Mouse (Mus musculus) heart, adult 9 months (tissue): Measurements from ENCODE around the gene Banf1.
"Not testable (repeated sequence)": the region's sequence is repeated elsewhere in the genome, so short reads cannot be mapped to it uniquely, and the experiment has no call there.

ENCODE experiments used
- DNase-seq, 2 experiments: peaks; one replicate each; pipeline ENCODE4 v3.0.0; 2022; ENCODE audit warnings: low spot score in 2 of 2

The Banf1 gene

DNA sequence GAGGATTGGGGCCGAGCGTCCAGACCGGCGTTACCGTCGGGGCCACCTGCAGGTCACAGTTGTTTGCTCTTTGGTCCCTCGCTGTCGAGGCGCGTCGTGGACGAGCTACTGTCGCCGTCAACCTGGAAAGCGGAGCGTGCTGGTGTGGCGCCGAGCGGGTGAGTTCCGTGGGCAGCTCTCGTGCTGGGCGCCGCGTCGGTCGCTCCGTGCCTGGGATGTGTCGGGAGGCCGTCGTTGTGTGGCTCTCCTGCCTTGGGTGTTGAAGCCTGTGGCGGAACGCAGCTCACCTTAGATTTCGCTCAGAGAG is at the start of gene Banf1:
Gene Banf1 (minus strand): TSS at position 116 of the 307 bp plus-strand sequence.
- DNase-seq, result no peak

DNA sequence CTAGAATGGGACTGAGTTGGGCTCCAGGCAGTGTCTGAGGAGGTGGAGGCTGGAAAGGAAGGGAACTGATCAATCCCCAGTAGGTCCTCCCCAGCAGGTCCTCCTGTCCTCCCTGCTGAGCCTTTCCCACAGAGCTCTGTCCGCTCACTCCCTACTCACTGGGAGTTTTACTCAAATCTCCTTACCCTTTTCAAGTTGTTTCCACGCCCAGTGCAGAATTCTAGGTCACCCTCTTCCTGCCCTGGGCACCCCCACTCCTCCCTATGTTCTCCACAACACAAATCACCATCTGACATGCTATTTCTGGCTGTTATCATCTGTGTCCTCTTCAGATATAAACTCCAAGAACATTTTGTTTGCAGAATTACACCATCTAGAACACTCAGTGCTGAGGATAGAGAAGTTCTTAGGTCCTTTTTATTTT is 47.6 kb upstream of the Banf1 start:
- DNase-seq, result peak; percentile 77 to 83

DNA sequence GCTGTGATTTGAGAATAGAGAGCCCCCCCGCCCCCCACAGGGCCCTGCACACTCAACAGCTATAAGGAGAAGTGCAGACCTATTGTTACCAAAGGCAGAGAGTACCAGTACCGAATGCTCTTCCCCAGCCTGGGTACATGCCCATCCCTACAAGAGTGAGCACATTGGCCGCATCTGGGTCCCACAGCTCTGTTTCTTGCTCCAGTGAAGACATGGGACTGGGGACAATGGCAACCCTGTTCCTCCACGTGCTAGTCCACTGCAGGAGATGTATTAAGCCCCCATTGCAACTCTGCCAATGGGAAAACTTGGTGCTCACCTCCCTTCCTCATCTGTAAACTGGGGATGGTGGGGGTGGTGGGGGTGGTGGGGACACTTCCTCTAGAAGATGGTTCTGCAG is 46.9 kb upstream of the Banf1 start:
- DNase-seq, result no peak

DNA sequence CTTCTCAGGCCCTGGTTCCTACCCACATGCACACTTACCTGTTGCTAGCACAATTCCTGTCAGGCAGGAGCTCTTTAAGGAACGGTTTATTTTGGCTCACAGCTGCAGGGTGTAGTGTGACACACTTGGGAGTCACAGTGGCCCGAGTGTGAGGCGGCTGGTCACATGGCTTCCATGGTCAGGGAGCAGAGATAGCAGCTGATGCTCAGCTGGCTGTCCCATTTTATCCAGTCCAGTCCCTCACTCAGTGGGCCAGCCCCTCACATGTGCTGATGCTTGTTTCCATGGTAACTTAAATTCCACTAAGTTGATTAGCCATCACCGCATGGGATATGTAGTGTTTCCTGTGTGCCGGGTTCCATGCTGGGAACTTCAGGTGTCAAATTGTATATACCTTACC is 45.0 kb upstream of the Banf1 start:
- peak; percentile 51 to 64 for DNase-seq

DNA sequence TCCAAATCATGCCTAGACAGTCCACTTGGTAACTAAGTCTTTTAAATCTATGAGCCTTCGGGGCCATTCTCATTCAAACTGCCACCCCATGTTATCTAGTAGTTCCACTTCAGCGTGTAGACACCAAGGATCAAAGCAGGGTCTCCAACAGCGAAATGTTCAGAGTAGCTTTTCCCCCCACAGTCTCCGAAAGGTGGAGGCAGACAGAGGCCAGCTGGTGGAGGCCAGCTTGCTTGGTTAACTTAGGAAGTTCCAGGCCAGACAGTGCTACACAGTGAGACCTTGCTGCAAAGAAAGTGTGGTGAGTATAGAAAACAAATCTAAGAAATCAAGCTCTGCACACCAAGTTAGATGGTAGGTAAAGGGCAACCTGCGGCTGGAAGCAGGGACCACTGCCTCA is 43.7 kb upstream of the Banf1 start:
- no peak for DNase-seq

DNA sequence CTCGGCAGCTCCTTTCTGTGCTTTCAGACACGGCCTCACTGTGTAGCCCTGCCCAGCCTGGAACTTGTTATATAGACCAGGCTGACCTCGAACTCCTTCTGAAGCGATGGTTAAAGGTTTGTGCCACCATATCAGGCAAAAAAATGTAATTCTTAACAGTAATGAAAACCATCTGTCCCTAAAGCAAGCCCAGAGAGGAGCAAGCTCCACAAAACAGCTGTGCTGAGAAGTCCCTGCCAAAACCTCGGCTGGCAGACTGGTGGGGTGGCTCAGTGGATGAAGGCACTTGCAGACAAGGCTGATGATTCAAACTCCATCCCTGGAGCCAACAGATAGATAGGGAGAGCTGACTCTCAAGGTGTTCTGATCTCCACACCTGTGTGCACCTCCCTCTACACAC is 42.1 kb upstream of the Banf1 start:
- peak; percentile 59 to 60 for DNase-seq

DNA sequence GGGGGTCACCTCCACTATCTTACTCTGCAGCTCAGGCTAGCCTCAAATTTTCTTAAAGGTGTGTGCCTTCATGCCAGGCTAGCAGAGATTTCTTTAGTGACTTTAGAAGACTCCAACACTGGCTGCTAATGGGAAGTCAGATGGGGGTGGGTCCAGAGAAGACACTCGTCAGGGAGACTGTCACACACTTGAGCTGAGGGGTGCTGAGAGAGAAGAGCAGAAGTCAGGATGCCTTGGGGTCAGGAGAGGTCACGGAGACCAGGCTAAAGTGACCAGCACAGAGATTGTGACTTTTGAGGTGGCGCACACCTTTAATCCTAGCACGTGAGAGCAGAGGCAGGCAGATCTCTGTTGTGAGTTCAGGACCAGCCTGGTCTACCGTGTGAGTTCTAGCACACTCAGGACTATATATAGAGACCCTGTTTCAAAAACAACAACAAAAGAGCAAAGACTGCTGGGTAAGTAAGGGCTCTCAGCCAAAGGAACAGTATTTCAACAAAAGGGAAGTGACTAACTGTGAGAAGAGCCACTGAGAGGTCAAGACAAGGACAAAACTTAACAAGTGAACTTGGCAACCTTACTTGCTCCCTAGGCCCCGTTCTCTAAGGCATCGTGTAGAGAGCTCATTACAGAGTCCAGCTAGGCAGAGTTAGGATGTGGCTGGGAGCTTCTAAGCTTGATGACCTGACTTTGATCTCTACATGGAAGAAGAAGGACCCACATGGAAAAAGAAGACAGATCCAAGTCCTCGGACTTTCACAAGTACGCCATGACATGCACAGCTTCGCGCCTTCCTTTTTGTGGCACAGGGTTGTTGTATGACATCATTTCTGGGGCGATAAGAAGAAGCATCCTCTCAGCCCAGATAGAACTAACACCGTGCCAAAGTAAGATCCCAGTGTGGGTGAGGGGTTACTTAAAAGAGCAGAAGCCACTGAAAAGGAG is 41.4 kb upstream of the Banf1 start:
- DNase-seq, result peak; percentile 69 to 76

DNA sequence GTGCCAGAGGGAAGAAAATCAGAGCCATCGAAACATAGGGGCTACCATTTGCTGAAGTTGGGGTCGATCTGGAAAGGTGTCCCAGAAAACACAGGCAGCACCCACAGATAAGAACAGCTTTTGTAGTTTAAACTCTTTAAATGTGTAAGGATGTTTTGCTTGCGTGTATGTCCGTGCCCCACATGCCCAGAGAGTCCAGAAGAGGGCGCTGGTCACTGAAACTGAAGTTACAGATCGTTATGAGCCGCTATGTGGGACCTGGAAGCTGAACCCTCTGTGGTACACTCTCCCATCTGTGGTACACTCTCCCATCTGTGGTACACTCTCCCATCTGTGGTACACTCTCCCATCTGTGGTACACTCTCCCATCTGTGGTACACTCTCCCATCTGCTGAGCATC is 40.2 kb upstream of the Banf1 start:
- DNase-seq, result peak in 1 of 2 experiments; percentile 77

DNA sequence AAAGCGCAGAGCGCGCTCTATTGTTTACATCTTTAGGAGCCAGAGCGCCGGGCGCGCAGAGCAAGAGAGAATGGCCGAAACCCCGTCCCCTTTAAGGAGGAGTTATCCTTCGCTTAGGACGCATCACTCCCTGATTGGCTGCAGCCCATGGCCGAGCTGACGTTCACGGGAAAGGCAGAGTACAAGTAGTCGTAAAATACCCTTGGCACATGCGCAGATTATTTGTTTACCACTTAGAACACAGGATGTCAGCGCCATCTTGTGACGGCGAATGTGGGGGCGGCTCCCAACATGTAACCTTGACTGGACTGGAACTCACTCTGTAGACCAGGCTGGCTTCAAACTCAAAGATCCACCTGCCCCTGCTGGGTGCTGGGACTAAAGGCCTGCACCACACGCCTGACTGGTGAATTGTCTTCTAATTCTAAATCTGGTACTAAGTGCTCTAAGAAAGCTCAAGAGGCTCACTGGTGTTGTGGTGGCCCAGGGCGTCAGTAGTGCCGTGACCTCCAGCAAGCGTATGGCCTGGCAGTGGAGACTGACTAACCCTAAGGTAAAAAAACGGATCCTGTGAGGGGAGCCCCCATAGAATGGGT is 39.7 kb upstream of the Banf1 start:
- DNase-seq, result peak; percentile 66 to 73

DNA sequence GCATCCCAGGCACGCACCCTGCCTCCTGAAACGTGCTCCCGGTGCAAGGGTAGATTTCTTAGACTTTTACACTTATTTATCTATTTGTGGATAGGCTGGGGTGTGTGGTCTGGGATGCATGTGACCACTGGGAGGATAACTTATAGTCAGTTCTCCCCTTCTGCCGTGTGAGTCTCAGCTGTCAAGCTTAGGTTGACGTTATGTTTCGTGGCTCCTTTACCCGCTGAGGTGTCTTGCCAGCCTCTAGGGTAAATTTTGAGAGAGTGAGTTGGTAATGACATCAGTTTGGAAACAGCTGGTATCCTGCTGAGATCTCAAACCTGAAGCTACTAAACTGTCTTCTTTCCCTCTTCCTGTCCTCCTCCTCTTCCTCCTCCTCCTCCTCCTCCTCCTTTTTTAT is 39.0 kb upstream of the Banf1 start:
- DNase-seq, result no peak

DNA sequence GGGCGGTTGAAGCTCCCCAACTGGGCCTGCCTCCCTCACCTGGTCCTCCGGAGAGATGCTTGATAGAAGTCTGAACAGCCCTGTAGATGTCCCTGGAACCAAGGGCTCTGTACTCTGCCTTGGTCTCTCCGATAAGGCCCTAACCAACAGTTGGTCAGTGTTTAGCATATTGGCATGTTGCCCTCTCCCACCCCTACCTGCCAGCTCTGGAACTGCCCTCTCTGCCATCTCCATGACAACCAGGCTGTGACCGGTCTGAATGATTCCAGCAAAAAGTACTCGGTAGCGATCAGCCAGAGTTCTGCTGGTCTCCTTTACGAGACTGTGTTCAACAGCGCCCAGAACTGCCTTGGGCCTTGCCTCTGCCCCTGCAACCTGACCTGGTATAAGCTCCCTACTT is 35.3 kb upstream of the Banf1 start, which contains the start of gene Tsga10ip:
Gene Tsga10ip (minus strand): TSS at position 234 of the 400 bp plus-strand sequence.
- DNase-seq, result no peak

DNA sequence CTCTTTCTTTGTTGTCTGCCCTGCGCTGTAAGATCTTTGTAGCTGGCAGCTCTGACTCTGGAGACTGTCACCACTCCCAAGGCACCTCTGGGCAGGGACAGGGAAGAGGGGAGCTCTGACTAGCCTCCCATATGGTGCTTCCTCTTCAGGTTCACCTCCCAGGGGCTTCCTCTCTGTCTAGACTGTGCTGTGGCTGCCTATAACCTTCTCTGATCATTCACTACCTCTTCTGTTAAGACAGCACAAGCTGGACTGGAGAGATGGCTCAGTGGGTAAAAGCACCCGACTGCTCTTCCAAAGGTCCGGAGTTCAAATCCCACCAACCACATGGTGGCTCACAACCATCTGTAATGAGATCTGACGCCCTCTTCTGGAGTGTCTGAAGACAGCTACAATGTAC is 34.1 kb upstream of the Banf1 start:
- not testable (repeated sequence) for DNase-seq

DNA sequence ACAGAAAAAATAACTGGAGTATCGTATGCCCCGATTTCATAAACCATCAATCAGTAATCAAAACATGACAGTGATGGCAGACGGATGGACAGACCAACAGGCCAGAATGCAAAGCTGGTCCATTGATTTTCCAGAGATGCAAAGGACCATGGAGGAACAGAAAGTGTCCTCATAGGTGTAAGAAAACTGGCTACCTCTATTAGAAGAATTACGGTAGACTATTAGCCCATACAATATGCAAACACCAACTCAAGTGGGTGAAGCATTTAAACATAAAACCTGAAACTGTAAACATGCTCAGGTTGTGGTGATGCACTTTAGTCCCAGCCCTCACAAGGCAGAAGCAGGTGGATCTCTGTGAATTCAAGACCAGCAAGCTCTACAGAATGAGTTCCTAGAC is 28.4 kb upstream of the Banf1 start:
- DNase-seq, result no peak

DNA sequence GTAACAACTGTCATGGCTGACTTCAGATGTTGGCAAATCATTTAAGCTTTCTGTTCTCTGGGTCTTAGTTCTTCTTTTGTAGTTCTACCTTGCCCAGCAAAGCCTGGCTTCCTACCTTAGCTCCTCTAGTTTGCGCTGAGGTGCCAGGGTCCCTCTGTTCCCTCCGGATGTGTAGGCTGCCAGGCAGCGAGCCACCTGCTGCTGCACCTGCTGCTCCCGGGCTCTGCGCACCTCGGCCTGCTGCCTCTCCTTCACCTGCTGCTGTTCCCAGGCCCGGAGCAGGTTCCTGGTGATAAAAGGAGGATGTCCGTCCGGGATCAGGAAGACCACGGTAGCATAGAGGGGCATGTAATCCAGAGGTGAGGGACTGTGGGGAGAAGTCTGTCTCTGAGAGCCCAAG is 27.2 kb upstream of the Banf1 start:
- no peak for DNase-seq

DNA sequence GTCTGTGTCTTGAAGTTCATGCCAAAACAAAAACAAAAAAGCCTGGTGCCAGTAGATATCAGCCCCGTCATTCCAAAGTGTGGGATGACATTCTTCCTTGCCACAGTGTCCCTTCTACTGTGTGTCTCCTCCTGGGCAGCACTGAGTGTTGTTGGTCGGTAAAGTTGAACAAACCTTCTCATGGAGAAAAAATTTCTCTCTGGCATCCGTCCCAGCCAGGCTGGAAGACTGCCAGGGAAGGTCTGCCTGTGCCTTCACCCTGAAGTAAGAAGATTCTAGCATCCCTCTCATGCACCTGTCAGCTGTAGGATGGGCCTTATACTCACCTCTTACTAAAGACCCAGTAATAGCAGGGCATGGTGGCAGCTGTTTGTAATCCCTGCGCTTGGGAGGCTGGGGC is 25.9 kb upstream of the Banf1 start:
- DNase-seq, result peak in 1 of 2 experiments; percentile 51

DNA sequence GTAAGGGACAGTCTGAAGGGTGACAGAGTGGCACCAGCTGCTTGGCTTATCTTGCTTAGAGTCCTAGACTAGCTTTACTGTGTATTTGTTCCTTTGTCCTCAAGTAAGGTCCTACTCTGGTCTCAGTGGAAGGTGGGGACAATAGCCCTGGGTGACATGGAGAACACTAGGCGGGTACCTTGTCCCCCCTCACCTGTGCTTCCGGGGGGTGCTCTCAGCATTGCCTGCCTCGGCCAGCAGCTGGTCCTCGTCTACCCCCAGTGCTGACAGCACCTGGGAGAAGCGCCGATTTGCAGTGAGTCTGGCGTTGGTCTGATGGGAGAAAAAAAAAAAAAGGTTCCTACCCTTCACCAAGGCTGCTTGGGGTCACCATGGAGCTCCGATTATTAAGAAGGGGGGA is 23.4 kb upstream of the Banf1 start:
- no peak for DNase-seq

DNA sequence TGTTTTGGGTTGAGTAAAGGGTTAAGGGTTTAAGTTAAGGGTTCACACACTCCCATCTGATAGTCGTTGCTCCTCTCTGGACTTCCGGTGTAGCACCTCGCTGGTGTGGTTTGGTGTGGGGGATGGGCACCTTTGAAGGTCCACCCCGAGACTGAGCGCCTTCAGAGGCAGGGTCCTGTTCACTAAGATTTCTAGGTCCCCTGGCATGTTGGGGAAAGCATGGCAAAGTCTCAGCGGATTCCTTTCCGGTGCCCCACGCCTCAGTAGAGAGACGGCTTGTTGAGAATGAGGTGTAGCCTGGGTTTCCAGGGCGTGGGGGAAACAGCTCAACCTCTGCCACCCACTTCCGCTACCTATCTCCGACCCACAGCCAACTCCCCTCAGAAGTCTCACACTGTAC is 22.7 kb upstream of the Banf1 start:
- DNase-seq, result peak; percentile 35 to 44

DNA sequence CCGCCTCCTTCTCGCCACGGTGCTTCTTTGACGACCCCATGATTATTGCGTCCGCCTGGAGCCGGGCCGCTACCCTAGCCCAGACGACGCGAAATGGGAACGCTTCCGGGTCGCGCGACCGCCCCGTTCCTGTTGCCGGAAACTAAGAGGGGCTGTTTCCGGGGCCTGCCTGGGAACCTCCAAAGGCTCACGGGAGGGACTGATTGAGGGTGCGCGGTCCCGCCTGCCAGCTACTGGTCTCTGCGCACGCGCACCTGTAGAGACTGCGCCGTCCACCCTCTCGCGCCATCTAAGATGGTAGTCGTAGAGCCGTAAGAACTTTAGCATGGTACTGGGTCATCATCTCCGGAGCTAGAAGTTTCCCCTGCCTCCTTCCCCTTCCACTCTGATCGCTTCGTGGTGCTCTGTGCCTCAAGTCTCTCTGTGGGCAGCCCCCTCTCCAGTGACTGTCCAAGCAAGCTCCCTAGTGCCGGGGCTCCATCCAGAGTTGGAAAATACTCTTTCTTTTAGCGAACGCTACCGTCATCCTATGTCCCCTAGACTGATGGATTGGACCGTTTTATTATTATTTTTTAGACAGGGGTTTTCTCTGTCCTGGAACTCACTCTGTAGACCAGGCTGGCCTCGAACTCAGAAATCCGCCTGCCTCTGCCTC is 21.7 kb upstream of the Banf1 start, which contains the start of gene Sart1:
Gene Sart1 (minus strand): TSS at position 116 of the 655 bp plus-strand sequence.
- DNase-seq, result peak; percentile 96 to 98

DNA sequence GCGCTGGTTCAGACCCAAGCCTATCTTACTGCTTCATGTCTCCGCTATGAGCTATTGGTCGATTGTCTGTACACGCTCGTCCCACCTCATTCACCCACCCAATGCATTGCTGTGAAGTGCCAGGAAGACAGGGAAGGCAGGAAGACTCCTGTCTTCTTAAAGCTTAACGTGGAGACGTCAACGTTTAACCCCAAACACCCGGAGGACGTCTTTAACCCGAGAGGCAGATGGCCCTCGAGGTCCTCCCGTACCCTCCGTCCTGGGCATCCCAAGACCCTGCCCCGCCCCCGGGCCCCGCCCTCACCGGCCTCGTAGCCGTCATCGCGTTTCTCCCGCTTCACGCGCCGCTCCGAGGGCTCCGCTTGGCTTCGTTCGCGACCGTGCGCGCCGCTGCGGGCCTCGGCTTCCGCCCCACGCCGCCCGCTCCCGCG is 21.1 kb upstream of the Banf1 start:
- DNase-seq, result no peak

DNA sequence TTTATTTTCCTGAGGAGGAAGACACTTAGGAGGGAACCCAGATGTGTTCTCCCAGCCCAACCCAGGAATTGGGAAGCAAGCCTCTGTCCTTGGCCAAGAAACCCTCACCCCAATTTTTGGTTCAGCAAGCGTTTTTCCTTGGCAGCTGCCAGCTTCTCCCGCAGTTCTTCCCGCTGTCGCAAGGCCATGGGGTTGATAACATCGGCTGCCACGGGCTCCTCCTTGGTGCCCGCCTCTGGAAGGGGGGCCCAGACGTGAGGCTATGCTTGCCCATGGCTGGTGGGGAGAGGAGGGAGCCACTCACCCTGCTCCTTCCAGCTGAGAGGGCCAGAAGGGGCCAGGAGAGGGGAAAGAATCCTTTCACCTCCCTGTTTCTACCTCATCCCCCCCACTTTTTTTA is 17.7 kb upstream of the Banf1 start:
- DNase-seq, result no peak

DNA sequence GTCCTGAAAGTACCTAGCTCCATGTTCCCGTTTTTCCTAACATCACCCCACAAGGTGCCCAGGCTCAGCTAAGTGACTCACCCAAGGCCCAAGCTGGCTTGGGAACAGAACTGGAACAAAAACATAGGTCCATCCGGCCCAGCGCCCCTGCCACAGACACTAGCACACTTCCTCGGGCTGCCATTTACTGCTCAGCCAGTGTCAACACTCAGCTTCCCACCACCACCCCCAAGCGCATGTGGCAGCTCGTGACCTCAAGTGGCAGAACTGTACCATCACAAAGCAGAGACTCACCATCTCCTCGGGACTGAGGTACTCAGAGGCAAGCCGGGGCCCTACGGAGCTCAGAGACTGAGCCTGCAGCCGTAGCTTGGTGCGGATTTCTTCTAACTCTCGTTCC is 16.4 kb upstream of the Banf1 start:
- DNase-seq, result no peak

DNA sequence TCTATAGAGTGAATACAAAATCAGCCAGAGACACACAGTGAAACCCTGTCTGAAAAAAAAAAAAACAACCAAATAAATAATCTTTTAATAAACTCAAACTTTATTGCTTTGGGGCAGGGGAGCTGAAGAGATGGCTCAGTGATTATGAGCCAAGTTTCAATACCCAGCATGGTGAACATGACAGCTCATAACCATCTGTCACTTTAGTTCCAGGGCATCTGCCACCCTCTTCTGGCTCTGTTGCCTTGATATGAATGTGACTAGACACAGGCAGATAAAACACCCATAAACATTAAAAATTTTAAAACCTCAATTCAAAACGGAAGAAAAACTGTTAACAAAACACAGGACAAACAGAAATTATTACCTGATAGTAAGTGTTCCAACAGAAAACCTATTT is 10.5 kb upstream of the Banf1 start:
- no peak for DNase-seq

DNA sequence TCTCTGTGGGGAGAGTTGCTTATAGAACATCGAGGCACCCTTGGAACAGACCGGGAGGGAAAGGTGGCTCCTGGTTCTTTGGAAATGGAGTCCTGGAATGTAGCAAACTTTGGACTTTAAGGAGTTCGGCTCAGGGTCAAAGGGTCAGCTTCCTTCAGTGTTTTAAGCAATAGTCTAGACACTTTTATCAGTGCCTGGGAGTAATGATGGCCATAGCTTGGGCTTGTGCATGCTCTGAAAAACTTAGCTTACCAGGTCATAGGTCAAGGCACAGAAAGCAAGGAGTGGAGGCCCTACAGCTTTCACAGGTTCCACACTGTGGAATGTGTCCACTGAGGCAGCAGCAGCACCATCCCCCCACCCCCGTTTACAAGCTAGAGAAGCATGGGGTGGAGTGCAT is 7.8 kb upstream of the Banf1 start:
- DNase-seq, result no peak
